Mouse (Mus musculus) NIH3T3 (cell line): ENCODE results near the gene Sart1.
"Not testable (repeated sequence)": the region's sequence is repeated elsewhere in the genome, so short reads cannot be mapped to it uniquely, and the experiment has no call there.

Source experiments
- DNase-seq: peaks from one replicate; pipeline ENCODE4 v3.0.0-alpha.2; 2012; ENCODE audit warnings: low read depth

Sart1 gene

DNA sequence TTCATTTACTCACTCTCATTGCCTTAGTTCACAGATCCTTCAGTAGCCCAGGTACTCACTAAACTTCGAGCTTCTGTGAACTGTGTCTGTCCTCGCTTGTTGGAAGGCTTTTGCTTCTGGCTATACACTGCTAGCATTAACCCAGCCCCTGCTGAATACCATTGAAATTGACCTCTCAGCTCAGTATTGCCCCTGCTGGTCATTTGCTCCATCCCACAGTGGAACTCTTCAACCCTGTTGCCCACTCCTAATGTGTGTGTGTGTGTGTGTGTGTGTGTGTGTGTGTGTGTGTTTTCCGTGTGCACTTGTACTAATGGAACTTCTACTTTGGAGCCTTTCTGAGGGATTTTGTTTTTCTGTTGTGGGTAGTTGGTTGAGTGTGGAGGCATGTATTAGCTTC, 17.6 kb downstream of the Sart1 start:
- DNase-seq: peak; percentile 50

DNA sequence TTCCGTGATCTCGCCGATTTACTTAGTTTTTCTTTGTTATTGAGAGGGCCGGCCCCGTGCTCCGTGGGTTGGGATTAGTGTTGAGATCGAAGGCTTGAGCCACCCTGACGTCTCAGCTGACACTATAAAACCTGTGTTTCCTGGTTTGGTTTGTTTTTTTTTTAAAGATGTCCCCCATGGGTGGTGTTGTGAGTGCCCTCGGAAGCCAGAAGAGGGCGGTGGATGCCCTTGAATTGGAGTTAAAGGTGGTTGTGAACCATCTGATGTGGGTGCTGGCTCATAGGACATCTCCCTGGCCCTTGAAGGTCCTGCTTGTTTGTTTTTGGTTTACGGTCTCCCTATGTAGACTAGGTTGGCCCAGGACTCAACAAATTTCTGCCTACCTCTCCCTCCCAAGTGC, 21.0 kb downstream of the Sart1 start:
- DNase-seq: peak; percentile 66

DNA sequence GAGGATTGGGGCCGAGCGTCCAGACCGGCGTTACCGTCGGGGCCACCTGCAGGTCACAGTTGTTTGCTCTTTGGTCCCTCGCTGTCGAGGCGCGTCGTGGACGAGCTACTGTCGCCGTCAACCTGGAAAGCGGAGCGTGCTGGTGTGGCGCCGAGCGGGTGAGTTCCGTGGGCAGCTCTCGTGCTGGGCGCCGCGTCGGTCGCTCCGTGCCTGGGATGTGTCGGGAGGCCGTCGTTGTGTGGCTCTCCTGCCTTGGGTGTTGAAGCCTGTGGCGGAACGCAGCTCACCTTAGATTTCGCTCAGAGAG, 21.5 kb downstream of the Sart1 start, which contains the start of gene Banf1:
Gene Banf1, minus strand, starts transcription at position 116 of the 307 bp plus-strand sequence.
- no peak for DNase-seq

DNA sequence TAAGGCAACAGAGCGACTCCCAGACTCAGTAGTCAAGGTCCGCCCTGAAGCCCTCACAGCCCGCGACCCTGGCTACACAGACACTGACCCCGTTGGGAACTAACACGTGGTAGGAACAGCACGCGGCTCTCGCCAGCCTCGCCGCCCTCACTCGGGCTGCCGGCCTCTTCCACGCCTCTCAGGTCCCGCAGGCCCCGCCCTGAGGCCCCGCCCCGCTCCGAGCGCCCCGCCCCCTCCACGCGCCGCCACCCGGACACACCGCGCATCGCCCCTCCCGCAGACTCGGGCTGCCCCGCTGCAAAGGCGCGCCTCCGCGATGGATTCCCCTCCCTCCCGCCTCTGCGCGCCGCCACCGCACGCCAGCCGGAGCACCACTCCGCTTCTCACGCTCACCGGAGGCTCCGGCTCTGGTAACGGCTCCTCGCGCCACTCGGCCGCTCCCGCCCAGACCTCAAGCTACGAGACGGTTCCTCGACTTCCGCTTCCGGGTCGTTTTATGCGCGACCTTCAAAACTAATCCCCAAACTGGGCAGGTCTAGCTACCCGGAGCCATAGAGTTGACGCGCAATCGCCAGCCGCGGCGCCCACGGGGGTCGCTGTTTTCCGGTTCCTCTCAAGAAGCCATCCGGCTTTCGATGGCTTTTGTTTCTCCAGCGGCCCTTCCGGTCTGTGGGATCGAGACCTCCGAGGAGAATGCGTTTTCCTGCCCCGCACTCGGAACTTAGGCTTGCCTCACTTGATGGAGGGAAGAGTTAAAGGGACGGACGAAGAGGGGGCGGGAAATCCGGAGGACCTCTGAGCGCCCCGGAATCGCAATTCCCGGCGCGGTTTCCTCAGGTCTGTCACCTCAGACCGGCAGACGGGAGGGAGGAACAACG, 22.1 kb downstream of the Sart1 start, which contains the start of gene Eif1ad:
Gene Eif1ad, plus strand, starts transcription at position 567 of the 878 bp plus-strand sequence.
- DNase-seq: peak; percentile 98

DNA sequence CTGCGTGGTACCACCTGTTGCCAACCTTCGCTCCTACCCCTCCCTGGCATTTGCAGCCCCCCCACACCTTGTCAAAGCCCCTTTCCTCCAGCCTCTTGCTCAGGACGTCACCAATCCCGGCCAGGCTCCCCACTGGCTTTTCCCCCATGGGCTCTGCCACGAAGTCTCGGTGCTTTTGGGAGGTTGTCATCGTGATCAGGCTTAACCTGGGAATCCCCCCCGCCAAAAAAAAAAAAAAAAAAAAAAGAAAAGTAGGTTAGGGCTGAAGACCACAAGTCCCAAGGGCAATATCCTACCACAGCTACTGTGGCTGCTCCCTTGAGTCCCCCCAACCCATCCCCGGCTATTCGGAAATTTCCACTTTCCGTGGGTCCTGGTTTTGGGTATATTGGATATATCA, 22.8 kb downstream of the Sart1 start:
- DNase-seq: no peak

DNA sequence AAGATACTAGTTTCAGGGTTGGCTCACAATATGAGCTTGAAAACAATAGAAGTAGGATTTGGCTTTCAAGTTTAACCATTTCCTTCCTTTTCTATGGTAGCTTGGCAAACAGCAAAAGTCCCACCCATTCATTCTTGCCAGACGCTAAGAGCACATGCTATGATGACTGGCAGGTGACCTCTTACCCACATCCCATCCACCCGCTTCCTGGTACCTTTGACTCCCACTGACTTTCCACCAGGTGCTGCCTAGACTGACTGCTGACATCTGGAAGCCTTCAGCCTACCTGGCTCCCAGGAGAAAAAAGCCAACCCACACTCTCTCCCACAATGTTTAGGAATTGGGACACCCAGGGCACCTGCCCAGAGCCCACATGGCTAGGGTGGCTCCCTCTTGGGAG, 24.4 kb downstream of the Sart1 start:
- DNase-seq: no peak

DNA sequence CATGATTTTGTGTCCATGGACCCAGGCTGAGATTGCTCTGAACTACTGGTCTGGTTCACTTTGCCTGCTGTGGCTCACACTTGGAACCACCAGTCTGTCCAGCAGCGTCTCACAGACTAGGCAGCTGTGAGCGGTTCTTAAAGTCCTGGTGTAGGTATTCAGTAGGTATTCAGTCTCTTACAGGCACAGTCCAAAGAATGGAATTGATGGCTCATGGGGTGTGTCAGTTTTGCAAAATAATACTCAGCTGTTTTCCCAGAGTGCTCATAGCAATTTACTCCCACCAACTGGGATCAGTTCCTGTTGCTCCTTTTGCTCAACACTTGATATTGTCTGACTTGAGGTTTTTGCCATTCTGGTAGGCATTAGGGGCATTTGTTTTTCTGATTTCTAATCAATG, 26.3 kb downstream of the Sart1 start:
- DNase-seq: no peak

DNA sequence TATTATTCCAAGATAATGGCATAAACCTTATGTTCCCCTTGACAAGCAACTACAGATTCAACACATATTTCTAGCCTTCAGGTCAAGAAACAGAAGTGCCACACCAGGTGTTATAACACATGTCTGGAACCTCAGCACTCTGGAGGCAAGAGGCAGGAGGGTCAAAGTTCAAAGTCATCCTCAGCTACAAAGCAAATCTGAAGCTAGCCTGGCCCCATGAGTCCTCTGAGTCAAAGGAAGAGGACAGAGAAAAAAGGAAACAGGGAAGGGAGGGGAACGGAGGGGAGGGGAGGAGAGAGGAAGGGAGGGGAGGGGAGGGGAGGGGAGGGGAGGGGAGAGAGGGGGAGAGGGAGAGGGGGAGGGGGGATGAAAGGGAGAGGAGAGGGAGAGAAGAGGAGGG, 32.4 kb downstream of the Sart1 start:
- no peak for DNase-seq

DNA sequence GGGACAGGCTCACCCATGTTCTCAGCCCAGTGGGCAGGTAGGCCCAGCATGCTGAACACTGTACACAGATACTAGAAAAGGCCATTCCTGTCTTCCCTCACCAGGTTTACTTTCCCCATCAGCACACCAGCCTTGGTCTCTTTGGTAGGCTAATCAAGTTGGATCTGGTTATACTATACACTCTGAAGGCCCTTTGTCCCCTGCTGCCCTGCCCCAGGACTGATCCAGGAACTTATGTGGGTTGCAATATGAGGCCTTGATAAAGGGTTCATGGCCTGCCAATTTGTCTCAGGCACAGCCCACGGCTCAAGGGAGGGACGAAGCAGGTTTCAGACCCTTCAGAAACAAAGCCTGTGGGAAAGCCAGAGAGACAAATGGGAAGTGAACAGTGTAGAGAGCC, 34.9 kb downstream of the Sart1 start:
- no peak for DNase-seq

DNA sequence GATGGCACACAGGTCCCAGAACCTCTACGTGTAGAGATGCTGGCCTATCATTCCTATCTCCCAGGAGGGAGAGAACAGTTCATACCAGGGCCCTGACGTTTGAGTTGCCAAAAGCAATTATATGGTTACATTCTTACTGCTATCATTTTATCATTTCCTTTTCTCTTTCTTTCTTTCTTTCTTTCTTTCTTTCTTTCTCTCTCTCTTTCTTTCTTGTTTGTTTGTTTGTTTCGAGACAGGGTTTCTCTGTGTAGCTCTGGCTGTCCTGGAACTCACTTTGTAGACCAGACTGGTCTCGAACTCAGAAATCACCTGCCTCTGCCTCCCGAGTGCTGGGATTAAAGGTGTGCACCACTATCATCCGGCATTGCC, 39.0 kb downstream of the Sart1 start, which contains the start of gene Cst6:
Gene Cst6, minus strand, starts transcription at position 73 of the 372 bp plus-strand sequence.
- DNase-seq: not testable (repeated sequence)

DNA sequence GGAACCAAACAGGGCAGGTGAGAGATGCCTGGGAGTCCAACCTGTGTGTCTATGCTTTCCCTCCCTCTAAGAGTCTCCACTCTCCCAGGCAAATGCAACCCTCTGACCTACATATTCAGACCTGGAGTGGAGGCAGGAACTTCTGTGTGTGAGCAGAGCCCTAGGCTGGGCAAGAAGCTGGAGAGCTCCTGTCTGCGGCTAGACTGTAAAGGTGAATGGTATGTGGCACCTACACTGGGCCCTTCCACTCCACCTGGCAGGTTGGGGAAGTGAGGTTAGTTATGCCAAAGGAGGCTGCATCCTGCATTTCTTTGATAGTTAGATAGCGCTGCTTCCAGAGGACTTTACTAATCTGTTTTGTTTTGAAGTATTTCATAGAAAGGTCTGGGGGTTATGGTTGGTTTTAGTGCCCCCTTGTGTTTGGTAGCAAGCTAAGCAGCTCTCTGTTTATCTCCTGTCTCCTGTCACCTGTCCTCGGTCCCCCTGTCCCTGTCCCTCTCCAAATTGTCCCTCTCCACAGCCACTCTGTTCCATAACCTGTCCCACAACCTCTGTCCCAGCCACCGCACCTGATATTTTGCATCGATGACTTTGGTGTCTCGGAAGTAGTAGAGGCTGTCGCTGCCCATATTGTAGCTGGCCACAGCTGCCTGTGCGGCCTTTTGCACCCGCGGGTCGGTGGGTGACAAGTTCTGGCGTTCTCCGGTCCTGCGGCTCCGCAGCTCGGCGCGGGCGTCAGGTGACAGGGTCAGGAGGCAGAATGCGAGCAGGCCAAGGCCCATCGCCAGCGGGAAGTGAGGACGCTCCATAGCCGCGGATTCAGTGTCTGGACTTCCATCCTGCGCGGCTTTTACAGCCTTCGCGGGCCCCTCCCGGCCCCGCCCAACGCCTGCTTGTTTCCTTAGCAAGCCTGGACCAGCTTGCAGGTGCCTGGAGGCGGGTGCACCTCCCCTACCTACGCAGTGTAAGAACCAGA, 39.7 kb downstream of the Sart1 start:
- peak; percentile 68 for DNase-seq

DNA sequence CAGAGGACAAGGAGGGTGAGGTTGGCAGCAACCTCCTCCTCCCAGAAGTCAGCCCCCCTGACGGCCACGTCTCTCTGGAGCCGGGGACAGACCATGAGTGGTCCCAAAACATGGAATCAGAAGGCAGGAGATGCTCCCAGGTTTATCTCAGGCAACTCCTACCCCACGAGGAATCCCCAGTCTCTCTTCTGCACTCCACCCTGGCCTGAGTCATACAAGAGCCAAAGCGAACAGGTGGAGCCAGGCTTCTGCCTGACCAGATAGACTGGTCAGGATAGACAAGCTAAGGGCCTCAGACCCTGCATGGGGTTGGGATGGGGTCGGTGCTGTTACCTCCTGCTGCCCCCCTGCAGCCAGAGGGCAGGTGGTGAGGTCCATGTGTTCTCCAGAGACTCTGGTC, 40.4 kb downstream of the Sart1 start:
- DNase-seq: no peak

DNA sequence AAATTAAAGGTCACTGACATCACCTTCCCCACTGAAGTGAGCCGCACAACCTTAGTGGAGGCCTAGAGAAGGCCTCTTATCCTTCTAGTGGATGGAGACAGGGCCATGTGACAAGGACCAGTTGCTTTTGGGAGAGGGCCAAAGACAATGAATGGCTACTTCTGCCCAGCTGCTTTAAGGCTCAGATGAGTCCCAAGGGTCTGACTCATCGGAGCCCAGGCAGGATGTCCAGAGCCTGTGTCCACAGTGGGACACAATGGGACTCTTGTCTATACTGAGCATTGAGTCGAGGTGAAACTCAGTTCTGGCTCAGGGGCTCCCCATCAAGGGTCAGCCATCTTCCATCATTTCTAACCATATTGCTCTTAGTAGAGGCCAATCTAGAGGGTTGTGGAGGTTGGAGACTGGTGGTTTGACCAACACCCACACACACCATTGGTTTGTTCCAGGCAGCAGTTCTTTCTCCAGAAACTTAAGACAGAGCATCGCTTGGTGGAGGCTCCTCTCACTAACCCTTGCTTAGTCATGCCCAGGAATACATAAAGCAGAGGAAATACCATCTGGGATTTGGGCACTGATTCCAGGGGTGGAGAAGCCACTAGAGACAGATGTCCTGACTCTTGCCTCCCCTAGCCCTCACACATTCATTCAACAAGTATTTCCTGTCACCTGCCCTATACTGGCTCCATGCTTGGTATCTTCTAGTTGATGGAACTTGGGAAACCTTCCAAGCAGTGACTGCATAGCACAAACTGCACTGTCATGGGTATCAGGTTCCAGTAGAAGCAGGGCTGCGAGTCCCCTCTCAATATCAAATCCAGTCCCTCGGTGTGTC, 43.0 kb downstream of the Sart1 start:
- peak; percentile 90 for DNase-seq

DNA sequence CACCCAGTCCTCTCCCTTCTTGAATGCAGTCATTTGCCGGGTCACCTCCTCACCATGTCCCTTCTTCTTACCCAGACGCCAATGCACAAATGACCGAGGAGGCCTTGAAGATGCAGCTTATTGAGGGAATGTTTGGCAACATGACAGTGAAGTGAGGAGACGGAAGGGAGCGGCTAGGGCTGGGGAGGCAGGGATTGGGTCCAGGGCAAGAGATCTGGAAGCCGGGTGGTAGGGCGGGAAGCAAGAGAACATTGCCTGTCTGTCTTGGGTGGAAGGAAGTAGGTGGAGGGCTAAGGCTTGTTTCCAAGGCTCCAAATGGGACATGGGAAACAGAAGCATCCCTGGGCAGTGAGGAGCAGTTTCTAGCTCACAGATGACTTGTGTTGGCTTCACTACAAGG, 47.1 kb downstream of the Sart1 start:
- no peak for DNase-seq

DNA sequence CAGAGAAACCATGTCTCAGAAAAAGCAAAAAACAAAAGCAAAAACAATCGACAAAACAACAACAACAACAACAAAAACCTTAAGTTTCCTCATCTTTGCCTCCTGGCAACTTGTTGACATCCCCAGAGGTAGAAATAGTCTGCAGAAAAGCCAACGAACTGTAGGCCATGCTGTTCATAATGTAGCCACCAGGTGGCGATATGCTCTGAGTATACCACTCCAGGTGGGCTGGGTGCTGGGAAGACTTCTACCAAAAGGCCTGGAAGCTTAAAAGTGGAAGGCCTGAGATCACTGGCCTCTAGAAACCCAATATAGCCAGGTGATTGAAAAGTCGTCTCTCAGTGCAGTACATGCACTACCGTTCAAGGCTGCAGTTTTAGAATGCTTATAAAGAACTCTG, 50.5 kb downstream of the Sart1 start:
- peak; percentile 95 for DNase-seq

DNA sequence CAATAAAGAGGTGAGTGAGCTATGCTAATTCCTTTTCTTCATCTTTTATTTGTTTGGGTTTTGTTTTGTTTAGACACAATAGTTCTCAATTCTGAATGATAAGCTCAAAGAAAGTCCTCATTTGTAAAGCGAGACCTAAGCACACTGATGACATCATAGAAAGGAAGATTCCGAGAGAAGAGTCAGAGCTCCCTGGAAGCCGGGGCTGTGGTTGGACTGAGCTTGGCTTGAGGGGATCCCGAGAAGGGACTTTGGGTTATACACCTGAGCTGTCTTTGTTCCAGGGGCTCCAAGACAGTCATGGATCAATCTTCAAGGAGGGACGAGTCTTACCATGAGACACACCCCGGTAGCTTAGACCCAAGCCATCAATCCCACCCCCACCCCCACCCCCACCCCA, 53.1 kb downstream of the Sart1 start, which contains the start of gene Catsper1:
Gene Catsper1, plus strand, starts transcription at position 301 of the 400 bp plus-strand sequence.
- DNase-seq: no peak

DNA sequence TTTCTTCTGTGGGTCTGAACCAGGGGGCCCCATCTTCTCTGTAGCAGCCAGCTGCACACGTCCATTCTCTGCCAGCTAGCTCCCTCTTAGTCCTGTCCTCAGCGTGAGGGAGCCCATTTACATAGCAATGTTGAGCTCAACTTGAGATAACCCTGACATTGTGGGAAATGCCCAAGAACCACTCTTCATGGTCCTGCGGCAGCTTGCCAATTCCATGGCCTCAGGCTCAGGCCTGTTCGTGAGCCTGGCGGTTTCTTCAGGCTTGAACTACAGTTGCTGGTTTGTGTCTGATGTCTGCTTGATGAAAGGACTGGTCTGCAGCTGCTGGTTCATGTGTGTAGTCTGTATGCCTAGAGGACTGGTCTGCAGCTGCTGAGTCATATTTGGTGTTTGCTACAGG, 53.8 kb downstream of the Sart1 start:
- peak; percentile 91 for DNase-seq

DNA sequence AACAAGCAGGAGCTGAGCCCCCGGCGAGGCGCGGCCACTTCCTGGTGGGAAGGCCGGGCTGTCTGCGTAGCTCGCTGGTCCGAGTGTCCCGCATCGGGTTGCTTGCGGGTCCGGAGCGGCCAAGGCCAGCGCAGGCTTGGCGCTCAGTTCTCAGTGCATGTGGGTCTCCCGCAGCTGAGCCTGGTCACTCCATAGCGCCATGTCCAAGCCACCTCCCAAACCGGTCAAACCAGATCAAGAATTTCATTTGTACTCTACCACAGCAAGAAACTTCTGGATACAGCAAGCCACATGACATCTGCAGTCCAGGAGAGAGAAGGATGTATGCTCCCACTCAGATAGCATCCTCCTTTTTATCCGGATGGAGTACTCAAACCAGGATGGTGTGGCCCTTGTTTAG, 60.5 kb downstream of the Sart1 start:
- no peak for DNase-seq
